Mouse (Mus musculus) bone marrow, adult 2 months (tissue): ENCODE data around the gene Rab6b.

ENCODE experiments used
- CTCF ChIP-seq: fragments of 200-500 bp; IDR thresholded peaks from 2 replicates; pipeline ENCODE4 v1.5.1; 2011; ENCODE audit warnings: low read length, control low read depth; ENCODE audit not compliant: control insufficient read depth, insufficient read depth
- POLR2A ChIP-seq: fragments of 200-500 bp; IDR thresholded peaks from 2 replicates; pipeline ENCODE4 v1.6.1; 2011; ENCODE audit warnings: low read depth, mild to moderate bottlenecking, control low read depth, low read length, borderline replicate concordance; ENCODE audit not compliant: control insufficient read depth

DNA sequence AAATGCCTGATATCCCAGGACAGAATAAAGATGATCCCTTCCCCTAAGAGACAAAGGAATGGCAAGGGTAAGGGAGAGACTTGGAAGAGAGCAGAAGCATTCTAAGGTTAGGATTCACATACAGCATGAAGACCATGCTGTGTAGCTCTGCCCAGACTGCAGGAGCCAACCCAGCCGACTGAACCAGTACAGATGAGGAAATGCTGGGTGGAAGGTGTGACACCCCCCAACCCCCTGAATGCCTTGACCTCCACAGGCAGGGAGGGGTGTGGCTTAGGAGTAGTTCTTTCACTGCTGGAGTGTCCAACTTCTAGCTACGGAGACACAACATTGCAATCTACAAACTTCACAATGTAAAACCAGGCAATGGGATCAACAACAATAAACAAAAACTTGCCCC, 1.7 kb upstream of the Rab6b start:
- TF ChIP-seq CTCF (no peak), POLR2A (no peak)
